Mouse (Mus musculus) hindbrain, embryonic 12.5 days (tissue): ENCODE data around the gene Hcrtr1. TPM values are rescaled to one million over a fixed set of nuclear protein-coding genes. Genes with fewer than 3 reads are reported as not detected.

Experiments used
- ATAC-seq: fragments of 200-750 bp; cut with Nextera tagmentation; 2 replicates; pipeline ENCODE4 v1.8.0; 2017; ENCODE audit warnings: moderate TSS enrichment; ENCODE audit not compliant: low FRiP score
- H3K27ac ChIP-seq: fragments of 300-500 bp; sonication (generic); 2 replicates; pipeline ENCODE4 v1.5.1; 2016; ENCODE audit warnings: mild to moderate bottlenecking
- H3K27me3 ChIP-seq: fragments of 300-500 bp; sonication (generic); 2 replicates; pipeline ENCODE4 v1.6.1; 2016; ENCODE audit warnings: mild to moderate bottlenecking
- H3K36me3 ChIP-seq: fragments of 300-500 bp; sonication (generic); 2 replicates; pipeline ENCODE4 v1.6.1; 2016; ENCODE audit warnings: mild to moderate bottlenecking
- H3K4me1 ChIP-seq: fragments of 300-500 bp; sonication (generic); 2 replicates; pipeline ENCODE4 v1.6.1; 2016
- H3K4me2 ChIP-seq: fragments of 300-500 bp; sonication (generic); replicated peaks from 2 replicates; pipeline ENCODE4 v1.6.1; 2016; ENCODE audit warnings: mild to moderate bottlenecking
- H3K4me3 ChIP-seq: fragments of 300-500 bp; sonication (generic); 2 replicates; pipeline ENCODE4 v1.5.1; 2016; ENCODE audit warnings: mild to moderate bottlenecking
- H3K9ac ChIP-seq: fragments of 300-500 bp; sonication (generic); 2 replicates; pipeline ENCODE4 v1.6.1; 2016; ENCODE audit warnings: mild to moderate bottlenecking, moderate library complexity
- H3K9me3 ChIP-seq: fragments of 300-500 bp; sonication (generic); replicated peaks from 2 replicates; pipeline ENCODE4 v1.6.1; 2016; ENCODE audit warnings: mild to moderate bottlenecking
- WGBS: fragments of 180-500 bp; shearing (Covaris S2); methylation state at CpG from one replicate; pipeline ENCODE4 v1.1.7; 2016; 5-methylcytosine and 5-hydroxymethylcytosine counted together
- polyA plus RNA-seq: library from polyadenylated mRNA; unstranded; fragments of >200 nt; fragmentation: Nextera tagmentation; extraction: Ambion mirVana; gene quantifications from 2 replicates; pipeline ENCODE4 v1.2.1, GENCODE M21; 2016

Hcrtr1 gene
- polyA plus RNA-seq, 1 experiment from 2014 or later = 1.3 TPM

DNA sequence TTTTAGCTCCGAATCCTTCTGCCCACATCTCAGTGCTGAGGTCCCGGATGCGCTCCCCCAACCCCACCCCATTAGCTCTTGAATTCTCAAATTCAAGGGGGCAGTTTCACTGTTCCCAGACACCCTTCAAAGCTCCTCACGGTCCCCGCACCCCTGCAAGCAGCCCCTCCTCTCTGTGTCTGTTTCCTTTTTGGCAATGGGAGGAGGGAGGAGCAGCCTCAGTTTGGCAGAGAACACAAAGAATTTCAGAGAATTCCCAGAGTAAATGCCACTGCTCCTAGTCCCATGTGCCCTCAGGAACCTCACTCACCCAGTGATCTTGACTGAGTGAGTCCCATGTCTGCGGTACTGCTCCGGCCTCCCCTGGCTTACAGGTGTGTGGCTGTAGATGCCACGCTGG lies 27.4 kb upstream of the Hcrtr1 start:
- Histone ChIP-seq H3K36me3 (no peaks in the 10 kb centered on the region), H3K4me2 (no peak overlapping the region), H3K27me3 (peaks cover 53% of the 10 kb centered on the region), H3K4me3 (no peak overlapping the region), H3K27ac (no peak overlapping the region), H3K4me1 (peaks cover 38% of the 10 kb centered on the region), H3K9me3 (no peaks in the 10 kb centered on the region), H3K9ac (no peak overlapping the region)
- no peak for ATAC-seq
- WGBS = 77% methylated on average over 8 of the region's 8 CpGs

DNA sequence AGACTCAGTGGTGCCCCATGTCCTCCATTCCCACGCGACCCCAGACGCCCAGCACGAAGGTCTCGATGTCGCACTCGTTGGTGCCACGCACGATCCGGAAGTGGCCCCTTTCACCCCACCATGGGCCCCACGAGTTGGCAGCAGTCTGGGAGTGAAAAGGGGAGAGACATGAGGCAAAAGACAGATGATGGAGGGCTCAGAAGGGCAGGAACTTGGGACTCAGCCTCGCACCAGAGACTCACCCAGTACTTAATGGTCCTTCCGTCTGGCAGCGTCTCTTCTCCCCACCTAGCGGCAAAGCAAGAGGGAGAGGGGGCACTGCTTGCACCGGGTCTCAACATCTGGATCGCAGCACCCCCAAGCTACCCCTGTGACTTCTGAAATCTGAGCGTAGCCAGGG lies 26.9 kb upstream of the Hcrtr1 start:
- no peak for ATAC-seq
- Histone ChIP-seq H3K9me3 (no peaks in the 10 kb centered on the region), H3K4me2 (no peak overlapping the region), H3K9ac (no peak overlapping the region), H3K27ac (no peak overlapping the region), H3K4me3 (no peak overlapping the region), H3K4me1 (peaks cover 35% of the 10 kb centered on the region), H3K27me3 (peaks cover 57% of the 10 kb centered on the region), H3K36me3 (no peaks in the 10 kb centered on the region)
- WGBS = 72% methylated on average over 18 of the region's 18 CpGs

GRCm38 (mm10) chr4:130164121-130164520 lies 25.0 kb upstream of the Hcrtr1 start:
- H3K27me3 ChIP-seq = peaks cover 66% of the 10 kb centered on the region
- ATAC-seq = no peak
- no peak overlapping the region for H3K9ac ChIP-seq
- no peak overlapping the region for H3K27ac ChIP-seq
- 72% methylated on average over 6 of the region's 6 CpGs for WGBS
- H3K4me3 ChIP-seq = no peak overlapping the region
- H3K9me3 ChIP-seq = no peaks in the 10 kb centered on the region
- H3K4me1 ChIP-seq = peaks cover 31% of the 10 kb centered on the region
- no peak overlapping the region for H3K4me2 ChIP-seq
- H3K36me3 ChIP-seq = no peaks in the 10 kb centered on the region

DNA sequence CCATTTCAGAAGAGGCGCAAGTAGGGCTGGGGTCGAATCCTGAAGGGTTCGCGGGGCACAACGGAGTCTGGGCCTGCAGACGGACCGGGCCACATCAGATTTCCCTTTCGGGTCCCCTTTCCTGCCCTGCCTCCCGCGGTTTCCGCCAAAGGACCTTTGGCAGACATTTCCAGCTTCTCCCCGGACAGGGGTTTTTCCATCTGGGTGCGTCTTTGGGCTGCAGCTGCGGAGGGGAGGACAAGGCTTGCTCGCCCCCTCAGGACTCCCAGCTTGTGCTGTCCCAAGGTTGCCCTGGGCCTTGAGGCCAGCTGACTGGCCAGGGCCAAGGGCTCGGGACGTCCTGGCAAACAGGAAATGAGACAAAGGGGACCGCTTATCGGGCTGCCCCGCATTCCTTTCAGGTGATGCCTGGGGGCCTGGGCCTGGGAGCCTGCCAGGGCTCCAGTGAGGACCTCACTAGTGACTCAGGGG lies 24.3 kb upstream of the Hcrtr1 start:
- no peak for ATAC-seq
- Histone ChIP-seq H3K9me3 (no peaks in the 10 kb centered on the region), H3K27ac (no peak overlapping the region), H3K4me3 (peak overlapping the region; percentile 3; the same call in 1 of the 2 replicates), H3K36me3 (no peaks in the 10 kb centered on the region), H3K4me1 (peaks cover 24% of the 10 kb centered on the region), H3K9ac (no peak overlapping the region; the same call in 1 of the 2 replicates), H3K27me3 (peaks cover 66% of the 10 kb centered on the region), H3K4me2 (peak overlapping the region; percentile 35)
- 4% methylated on average over 20 of the region's 20 CpGs for WGBS

GRCm38 (mm10) chr4:130161349-130161748 lies 22.2 kb upstream of the Hcrtr1 start:
- H3K4me1 ChIP-seq = peaks cover 12% of the 10 kb centered on the region
- no peak for ATAC-seq
- no peak overlapping the region for H3K4me2 ChIP-seq
- no peak overlapping the region for H3K9ac ChIP-seq
- H3K27me3 ChIP-seq = peaks cover 57% of the 10 kb centered on the region
- no peaks in the 10 kb centered on the region for H3K9me3 ChIP-seq
- no peak overlapping the region for H3K27ac ChIP-seq
- no peaks in the 10 kb centered on the region for H3K36me3 ChIP-seq
- WGBS = 33% methylated on average over 4 of the region's 4 CpGs
- H3K4me3 ChIP-seq = no peak overlapping the region

GRCm38 (mm10) chr4:130156812-130157371 lies 17.7 kb upstream of the Hcrtr1 start:
- Histone ChIP-seq H3K4me2 (no peak overlapping the region), H3K9ac (no peak overlapping the region), H3K9me3 (no peaks in the 10 kb centered on the region), H3K4me1 (no peaks in the 10 kb centered on the region), H3K27ac (no peak overlapping the region), H3K27me3 (peaks cover 30% of the 10 kb centered on the region), H3K4me3 (no peak overlapping the region), H3K36me3 (no peaks in the 10 kb centered on the region)
- 80% methylated on average over 12 of the region's 12 CpGs for WGBS
- no peak for ATAC-seq

- H3K36me3 ChIP-seq = no peaks in the 10 kb centered on the region
- 82% methylated on average over 3 of the region's 3 CpGs for WGBS
- no peak for ATAC-seq
Measured at GRCm38 (mm10) chr4:130154250-130154649, 15.1 kb upstream of the Hcrtr1 start.

DNA sequence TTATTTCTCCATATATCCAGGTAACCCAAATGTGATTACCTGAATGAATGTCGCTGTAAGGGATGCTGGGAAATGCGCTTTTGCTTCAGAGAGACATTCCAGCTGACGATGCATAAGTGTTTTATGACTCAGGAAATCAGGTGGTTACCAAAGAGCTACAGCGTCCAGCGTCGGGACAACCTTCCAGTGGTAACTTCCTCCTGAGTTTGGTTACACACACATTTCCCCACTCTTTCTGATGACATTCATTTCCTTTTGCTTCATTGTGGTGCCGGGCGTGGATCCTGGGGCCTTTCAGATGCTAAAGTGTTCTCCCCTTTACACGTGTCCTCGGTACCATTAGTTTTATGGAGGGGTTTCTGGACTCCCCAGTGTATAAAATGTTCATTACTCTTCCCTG lies 9.2 kb upstream of the Hcrtr1 start:
- Histone ChIP-seq H3K27ac (no peak overlapping the region), H3K4me1 (no peaks in the 10 kb centered on the region), H3K9me3 (0 out of 2 replicates have a peak, but pooled peaks cover 3% of the 10 kb centered on the region), H3K4me3 (no peak overlapping the region), H3K36me3 (no peaks in the 10 kb centered on the region), H3K27me3 (peaks cover 17% of the 10 kb centered on the region), H3K9ac (no peak overlapping the region), H3K4me2 (no peak overlapping the region)
- no peak for ATAC-seq
- 83% methylated on average over 10 of the region's 10 CpGs for WGBS

More at GRCm38 (mm10) chr4:130154250-130154649, 15.1 kb upstream of the Hcrtr1 start:
- H3K9me3 ChIP-seq = no peaks in the 10 kb centered on the region
- H3K9ac ChIP-seq = no peak overlapping the region
- no peaks in the 10 kb centered on the region for H3K4me1 ChIP-seq
- H3K4me3 ChIP-seq = no peak overlapping the region
- H3K4me2 ChIP-seq = no peak overlapping the region
- peaks cover 17% of the 10 kb centered on the region for H3K27me3 ChIP-seq
- no peak overlapping the region for H3K27ac ChIP-seq

GRCm38 (mm10) chr4:130141786-130142185 lies 2.6 kb upstream of the Hcrtr1 start:
- Histone ChIP-seq H3K27me3 (peaks cover 43% of the 10 kb centered on the region), H3K9me3 (0 out of 2 replicates have a peak, but pooled peaks cover 3% of the 10 kb centered on the region), H3K36me3 (no peaks in the 10 kb centered on the region), H3K4me1 (peaks cover 25% of the 10 kb centered on the region), H3K4me2 (no peak overlapping the region), H3K4me3 (no peak overlapping the region), H3K9ac (no peak overlapping the region), H3K27ac (0 out of 2 replicates have a peak overlapping the region, but pooled peaks have one; percentile 19)
- no peak for ATAC-seq
- 55% methylated on average over 3 of the region's 3 CpGs for WGBS

- H3K27ac ChIP-seq = peak overlapping the region; percentile 49; the same call in 1 of the 2 replicates
- H3K4me2 ChIP-seq = peak overlapping the region; percentile 16; the same call in 1 of the 2 replicates
- peaks cover 46% of the 10 kb centered on the region for H3K27me3 ChIP-seq
- H3K36me3 ChIP-seq = no peaks in the 10 kb centered on the region
- no peak overlapping the region for H3K9ac ChIP-seq
- H3K4me3 ChIP-seq = no peak overlapping the region
- peaks cover 25% of the 10 kb centered on the region for H3K4me1 ChIP-seq
- peak; percentile 51; the same call in 1 of the 2 replicates for ATAC-seq
- 55% methylated on average over 9 of the region's 9 CpGs for WGBS
- H3K9me3 ChIP-seq = 0 out of 2 replicates have a peak, but pooled peaks cover 3% of the 10 kb centered on the region
Measured at GRCm38 (mm10) chr4:130140992-130141402, 1.8 kb upstream of the Hcrtr1 start.

GRCm38 (mm10) chr4:130138441-130139213 lies 532 bp downstream of the Hcrtr1 start:
- Histone ChIP-seq H3K36me3 (no peaks in the 10 kb centered on the region), H3K4me1 (peaks cover 27% of the 10 kb centered on the region), H3K27ac (no peak overlapping the region), H3K9me3 (no peaks in the 10 kb centered on the region), H3K4me2 (peak overlapping the region; percentile 78), H3K4me3 (peak overlapping the region; percentile 33), H3K9ac (peak overlapping the region; percentile 51), H3K27me3 (peaks cover 51% of the 10 kb centered on the region)
- under 1% methylated on average over 50 of the region's 57 CpGs for WGBS
- ATAC-seq = peak; percentile 64

GRCm38 (mm10) chr4:130133399-130133798 lies 5.8 kb downstream of the Hcrtr1 start:
- WGBS = 64% methylated on average over 6 of the region's 6 CpGs
- no peak overlapping the region for H3K4me3 ChIP-seq
- H3K27me3 ChIP-seq = peaks cover 19% of the 10 kb centered on the region
- H3K9ac ChIP-seq = no peak overlapping the region
- 0 out of 2 replicates have a peak, but pooled peaks cover 2% of the 10 kb centered on the region for H3K4me1 ChIP-seq
- no peaks in the 10 kb centered on the region for H3K36me3 ChIP-seq
- no peak overlapping the region for H3K4me2 ChIP-seq
- ATAC-seq = no peak
- no peak overlapping the region for H3K27ac ChIP-seq
- H3K9me3 ChIP-seq = no peaks in the 10 kb centered on the region
